16 mouse cellular contexts compared by ENCODE assay signal in genomic region chr3:102319331-102319730, GRCm38 (mm10).
"Had no signal": no experiment of that assay in that cellular context is flagged by ENCODE, and none has a peak within 500 bp of the region (broad histone marks: within the 10 kb centered on the region; RNA-seq: fewer than 3 reads in every experiment).

No protein-coding gene starts in this region.

- H3K27ac ChIP-seq: neural tube, embryonic 12.5 days; neural tube, embryonic 13.5 days; stomach, embryonic 15.5 days; stomach, postnatal 0 days had no signal

- DNase-seq: retina, postnatal 1 day; right cerebral cortex, adult 18-20 months; right cerebral cortex, postnatal 14 days; right cerebral cortex, postnatal 25 days; right cerebral cortex, postnatal 4 days; spleen, adult 18-20 months; thymus, adult 18-20 months; thymus, adult 2 months; thymus, postnatal 14 days; thymus, postnatal 25 days; thymus, postnatal 36 days; thymus, postnatal 4 days had no signal

- H3K4me3 ChIP-seq: neural tube, embryonic 12.5 days; neural tube, embryonic 13.5 days; stomach, embryonic 15.5 days had no signal

- H3K27me3 ChIP-seq: neural tube, embryonic 12.5 days; neural tube, embryonic 13.5 days; stomach, embryonic 15.5 days had no signal

- H3K4me1 ChIP-seq: neural tube, embryonic 12.5 days; neural tube, embryonic 13.5 days; stomach, embryonic 15.5 days had no signal

- H3K4me2 ChIP-seq: neural tube, embryonic 12.5 days; neural tube, embryonic 13.5 days; stomach, embryonic 15.5 days had no signal

- H3K9me3 ChIP-seq: neural tube, embryonic 12.5 days; neural tube, embryonic 13.5 days; stomach, embryonic 15.5 days had no signal

- H3K9ac ChIP-seq: neural tube, embryonic 12.5 days; neural tube, embryonic 13.5 days; stomach, embryonic 15.5 days had no signal

- H3K36me3 ChIP-seq: neural tube, embryonic 12.5 days; neural tube, embryonic 13.5 days; stomach, embryonic 15.5 days had no signal
